Mouse (Mus musculus) urinary bladder, postnatal 25 days (tissue): ENCODE data around the gene Hmgn2.
"Not testable (repeated sequence)": the region's sequence is repeated elsewhere in the genome, so short reads cannot be mapped to it uniquely, and the experiment has no call there.

Experiments
- DNase-seq: peaks from one replicate; pipeline ENCODE4 v3.0.0; 2022; ENCODE audit warnings: low spot score

Hmgn2 gene

GRCm38 (mm10) chr4:133968150-133968921 is at the start of gene Hmgn2:
TSS of gene Hmgn2 (minus strand) at chr4:133968650.
- DNase-seq: peak; percentile 32

GRCm38 (mm10) chr4:134017201-134017865 is 48.9 kb upstream of the Hmgn2 start:
- DNase-seq: no peak

DNA sequence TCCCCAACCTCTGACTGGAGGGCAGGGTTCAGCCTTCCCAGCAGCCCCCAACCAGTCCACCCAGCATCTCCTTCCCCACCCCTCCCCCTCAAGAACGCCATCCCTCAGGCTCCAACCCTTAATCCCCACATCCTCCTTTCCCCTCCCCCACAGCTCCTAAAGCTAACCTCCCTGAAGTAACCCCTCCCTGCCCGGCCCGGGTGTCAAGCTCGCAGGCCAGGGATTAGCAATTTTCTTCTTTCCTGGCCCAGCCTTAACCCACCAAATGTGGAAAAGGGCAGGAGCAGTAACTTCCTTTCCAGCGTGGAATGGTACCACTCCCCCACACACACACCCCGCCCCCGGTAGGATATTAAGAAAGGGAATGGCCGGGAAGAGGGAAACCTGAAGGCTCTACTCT is 48.3 kb upstream of the Hmgn2 start:
- no peak for DNase-seq

GRCm38 (mm10) chr4:134016208-134016607 is 47.8 kb upstream of the Hmgn2 start:
- no peak for DNase-seq

- DNase-seq: no peak
Measured at GRCm38 (mm10) chr4:134012858-134013528, 44.5 kb upstream of the Hmgn2 start.

DNA sequence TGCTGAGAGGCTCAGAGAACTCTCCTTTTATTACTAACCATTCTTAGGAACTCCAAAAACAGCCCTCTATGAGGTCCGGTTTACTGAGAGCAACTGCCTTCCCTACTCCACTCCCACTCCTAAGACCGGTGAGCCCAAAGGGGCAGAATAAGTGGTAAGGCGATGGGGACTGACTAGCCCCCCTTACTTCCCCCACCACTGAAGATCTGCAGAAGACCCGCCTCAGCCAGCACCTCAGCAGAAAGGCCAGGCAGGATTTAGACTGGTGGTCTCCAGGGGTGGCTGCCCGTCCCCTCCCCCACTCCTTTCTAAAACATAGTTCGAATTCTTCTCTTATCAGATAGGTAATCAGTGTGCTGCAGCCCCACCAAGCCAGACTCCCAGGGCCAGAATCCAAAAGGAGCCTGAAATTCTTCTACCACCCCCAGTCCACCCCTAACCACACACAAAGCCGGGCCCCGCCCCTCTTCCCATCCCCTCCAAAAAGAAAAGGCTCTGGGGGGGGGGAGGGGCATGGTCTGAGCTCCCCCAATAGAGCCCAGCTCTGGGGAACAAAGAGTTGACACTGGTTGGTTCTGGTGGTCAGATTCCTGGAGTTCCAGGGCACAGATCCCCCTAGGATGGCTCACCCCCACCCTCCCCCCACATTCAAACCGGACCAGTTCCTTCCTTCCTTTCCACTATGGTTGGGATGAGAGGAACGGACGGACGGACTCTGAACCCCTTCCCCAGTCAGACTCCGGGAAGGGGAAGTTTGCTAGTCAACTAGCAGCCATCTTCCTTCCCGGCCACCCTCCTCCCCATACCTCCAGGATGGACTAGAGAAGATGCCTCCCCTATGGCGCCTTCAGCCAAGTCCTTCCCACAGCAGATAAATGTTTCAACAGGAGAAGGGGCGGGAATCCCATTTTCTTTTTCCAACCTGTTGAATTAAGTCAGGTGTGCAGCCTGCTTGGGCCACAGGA is 43.3 kb upstream of the Hmgn2 start:
- DNase-seq: no peak

GRCm38 (mm10) chr4:134009709-134010108 is 41.3 kb upstream of the Hmgn2 start:
- no peak for DNase-seq

DNA sequence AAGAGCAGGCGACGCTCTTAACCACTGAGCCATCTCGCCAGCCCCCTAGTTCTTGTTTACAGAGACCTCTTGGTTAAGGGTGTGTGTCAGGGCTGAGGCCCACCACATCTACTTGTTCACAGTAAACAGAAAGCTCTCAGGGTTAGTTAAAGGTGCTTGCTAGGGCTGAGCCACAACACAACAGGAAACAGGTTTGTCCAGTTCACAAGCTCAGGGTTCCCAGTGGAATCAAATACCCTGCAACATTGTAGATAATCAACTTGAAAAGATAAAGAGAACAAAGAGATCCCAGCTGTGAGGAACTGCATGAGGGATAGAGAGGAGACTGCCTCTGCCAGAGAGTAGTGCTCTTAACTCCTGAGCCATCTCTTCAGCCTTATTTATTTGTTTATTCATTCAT is 38.4 kb upstream of the Hmgn2 start:
- no peak for DNase-seq

DNA sequence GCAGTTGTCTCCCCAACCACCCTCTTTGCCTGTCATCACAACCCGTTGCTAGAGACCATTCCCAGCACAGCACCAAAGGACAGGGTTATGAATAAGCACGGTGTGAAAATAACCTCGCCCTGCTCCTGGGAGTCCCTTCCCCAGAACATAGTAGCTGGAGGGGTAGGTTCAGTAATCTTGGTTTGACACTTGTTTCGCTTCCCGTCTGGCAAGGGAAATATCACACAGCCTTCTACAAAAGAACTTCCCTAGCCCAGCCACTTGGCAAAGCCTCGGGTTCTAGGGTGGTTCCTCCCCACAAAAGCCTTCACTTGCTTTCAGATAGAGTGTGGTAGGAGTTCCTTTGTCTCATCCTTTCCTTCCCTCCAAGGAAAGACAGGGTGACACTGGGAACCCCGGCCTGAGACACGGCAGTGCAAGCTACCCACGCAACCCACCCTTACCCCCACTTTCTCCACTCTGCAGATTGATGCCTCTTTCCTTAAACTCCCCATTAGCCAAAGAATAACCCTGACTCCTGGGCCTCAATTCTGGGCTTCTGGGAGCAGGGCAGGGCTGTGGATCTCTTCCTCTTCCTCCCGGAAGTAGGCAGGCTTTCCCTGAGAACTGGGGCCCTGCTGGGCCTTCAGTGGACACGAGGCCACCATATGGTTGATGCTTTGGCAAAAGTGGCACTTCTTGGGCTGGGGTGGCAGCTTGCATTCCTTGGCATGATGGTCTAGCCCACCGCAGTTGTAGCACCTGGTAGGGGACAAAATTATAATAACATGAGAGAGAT is 37.3 kb upstream of the Hmgn2 start:
- DNase-seq: no peak

DNA sequence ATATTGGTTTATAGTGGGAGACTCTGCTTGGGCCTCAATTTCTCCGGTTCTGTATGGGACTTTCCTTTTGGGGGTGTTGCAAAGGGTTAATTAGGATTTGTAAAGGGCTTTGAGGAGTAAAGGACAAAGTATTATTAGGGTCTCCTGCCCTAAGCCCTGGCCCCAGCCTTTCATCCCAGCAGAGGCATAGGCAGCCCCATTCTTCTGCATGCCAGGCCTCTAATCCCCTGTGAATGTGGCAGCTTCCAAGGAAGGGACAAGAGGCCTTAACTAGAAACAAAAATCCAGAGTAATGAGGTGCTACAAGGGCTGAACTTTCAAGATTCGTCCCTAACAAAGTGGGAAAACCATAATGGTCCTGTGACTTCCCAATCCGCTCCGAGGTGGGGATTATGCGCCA is 34.5 kb upstream of the Hmgn2 start:
- no peak for DNase-seq

- no peak for DNase-seq
Measured at GRCm38 (mm10) chr4:134002246-134002645, 33.8 kb upstream of the Hmgn2 start.

- no peak for DNase-seq
Measured at GRCm38 (mm10) chr4:134001710-134002109, 33.3 kb upstream of the Hmgn2 start.

- DNase-seq: peak; percentile 92
Measured at GRCm38 (mm10) chr4:134000466-134001438, 32.3 kb upstream of the Hmgn2 start, which contains the start of gene Dhdds. TSS of gene Dhdds (minus strand) at chr4:134000918.

DNA sequence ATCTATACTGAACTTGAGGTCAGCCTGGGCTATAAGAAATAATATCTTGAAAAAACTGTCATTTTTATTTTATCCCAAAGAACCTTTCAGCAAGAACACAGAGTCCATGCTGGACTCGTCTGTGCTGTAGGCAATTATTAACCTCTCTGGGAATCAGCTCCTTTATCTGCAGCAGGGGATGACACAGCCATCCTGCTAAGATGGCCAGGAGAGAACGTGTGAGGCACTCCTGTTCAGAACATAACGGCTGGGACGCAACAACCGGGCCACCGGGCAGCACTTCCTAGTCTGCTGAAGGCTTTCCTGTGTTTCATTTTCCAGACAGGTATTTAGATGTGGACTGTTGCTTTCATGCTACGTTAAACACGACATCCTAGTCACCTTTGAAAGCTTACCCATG is 26.2 kb upstream of the Hmgn2 start:
- DNase-seq: no peak

DNA sequence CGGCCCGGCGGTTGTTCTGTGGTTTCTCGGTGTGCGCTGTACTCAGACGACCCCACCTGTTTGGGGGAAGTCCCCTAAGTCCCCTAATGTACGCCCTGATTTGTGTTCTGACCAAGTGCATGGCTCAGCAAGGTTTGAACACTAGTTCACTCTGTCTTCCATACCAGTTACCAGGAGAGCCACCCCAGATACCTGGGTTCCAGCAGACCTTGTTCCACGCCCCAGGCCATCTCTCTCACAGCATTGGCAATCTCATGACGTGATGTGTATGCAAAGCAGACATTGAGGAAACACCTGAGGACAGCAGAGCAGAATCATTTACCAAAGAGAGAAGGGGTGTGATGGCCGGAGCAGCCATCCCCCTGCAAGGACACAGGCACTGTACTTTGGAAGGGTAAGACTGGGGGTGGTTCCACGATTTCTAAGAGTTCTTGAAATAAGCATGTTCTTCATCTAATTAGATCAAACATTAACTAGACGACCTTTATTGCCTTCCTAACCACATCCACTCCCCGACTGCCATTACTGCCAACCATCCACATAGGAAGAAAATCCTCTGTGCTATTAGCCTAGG is 22.7 kb upstream of the Hmgn2 start:
- DNase-seq: no peak

DNA sequence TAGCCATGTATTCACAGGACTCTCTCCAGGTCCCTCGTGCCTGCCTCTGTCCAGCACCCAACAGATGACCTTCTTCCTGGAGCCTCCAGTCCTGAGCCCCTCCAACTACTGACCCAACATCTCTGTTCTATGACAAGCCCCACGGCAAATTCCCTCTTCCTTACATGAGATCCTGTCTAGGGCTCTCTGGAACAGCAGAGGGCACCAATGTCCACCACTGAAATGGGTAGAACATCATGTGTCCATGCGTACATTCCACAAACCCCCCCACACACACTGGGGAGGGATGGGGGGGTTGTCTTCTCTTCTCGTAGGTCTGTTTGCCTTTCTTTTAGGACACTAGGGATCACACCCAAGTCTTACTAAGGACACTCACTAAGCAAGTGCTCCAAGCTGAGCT is 21.6 kb upstream of the Hmgn2 start:
- DNase-seq: no peak

DNA sequence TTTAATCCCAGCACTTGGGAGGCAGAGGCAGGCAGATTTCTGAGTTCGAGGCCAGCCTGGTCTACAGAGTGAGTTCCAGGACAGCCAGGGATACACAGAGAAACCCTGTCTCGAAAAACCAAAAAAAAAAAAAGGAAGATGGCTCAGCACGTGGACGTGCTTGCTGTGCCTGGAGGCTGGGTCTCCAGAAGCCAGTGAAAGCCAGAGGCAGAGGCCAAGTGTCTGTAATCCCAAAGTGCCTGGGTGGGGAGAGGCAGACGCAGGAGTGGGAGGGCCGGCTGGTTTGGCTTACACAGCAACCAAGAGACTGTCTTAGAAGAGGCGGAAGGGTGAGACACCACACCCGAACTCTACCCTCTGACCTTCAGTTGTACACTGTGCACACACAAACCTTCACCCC is 19.8 kb upstream of the Hmgn2 start:
- DNase-seq: not testable (repeated sequence)

- DNase-seq: no peak
Measured at GRCm38 (mm10) chr4:133982936-133983335, 14.5 kb upstream of the Hmgn2 start.

DNA sequence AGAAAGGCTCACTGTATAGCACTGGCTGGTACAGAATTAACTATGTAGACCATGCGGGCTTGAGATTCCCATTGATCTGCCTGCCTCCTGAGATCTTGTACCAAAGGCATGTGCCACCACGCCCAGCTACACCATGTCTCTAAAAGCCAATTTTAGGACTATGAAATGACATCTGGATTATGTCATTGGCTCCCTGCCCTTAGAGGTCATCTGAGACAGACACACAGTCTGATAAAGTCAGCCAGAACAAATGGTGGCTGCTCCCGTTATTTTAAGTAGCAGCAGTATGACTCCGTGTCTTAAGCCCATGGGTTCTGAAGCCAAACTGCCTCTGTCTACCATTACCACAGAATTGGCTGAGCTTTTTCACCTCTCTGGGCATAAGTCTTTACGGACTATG is 12.0 kb upstream of the Hmgn2 start:
- no peak for DNase-seq
